Mouse (Mus musculus) inflammation-experienced regulatory T-cells, adult 6 months (primary cell): ENCODE measurements at regions not wholly inside any gene's neighbourhood (a gene's known extent, or its start where the extent isn't known, plus 50 kb on each side); places are given as distances from the start of the nearest gene placed in this dataset.
"Not testable (repeated sequence)": the region's sequence is repeated elsewhere in the genome, so short reads cannot be mapped to it uniquely, and the experiment has no call there.

Source experiments
- ATAC-seq: one replicate; pipeline ENCODE4 v1.8.0; 2017

DNA sequence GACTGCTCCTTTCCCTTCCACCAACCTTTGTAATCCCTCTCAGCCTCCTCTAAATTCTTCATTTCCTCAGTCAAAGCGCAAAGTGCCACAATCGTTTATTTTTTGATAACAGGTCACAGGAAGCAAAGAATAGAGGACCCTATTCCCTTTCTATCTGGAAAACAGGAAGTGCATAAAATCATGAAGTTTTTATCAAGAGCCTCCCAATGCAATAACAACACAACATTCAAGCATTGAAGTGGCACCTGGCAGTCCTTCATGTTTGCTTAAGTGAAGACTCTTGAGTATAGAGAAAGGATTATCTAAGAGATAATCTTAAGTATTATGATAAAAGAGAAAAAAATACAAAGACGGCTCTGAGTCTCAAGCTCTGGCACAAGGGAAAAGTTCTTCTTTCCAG lies 111.9 kb downstream of the Ibtk start:
- no peak for ATAC-seq

DNA sequence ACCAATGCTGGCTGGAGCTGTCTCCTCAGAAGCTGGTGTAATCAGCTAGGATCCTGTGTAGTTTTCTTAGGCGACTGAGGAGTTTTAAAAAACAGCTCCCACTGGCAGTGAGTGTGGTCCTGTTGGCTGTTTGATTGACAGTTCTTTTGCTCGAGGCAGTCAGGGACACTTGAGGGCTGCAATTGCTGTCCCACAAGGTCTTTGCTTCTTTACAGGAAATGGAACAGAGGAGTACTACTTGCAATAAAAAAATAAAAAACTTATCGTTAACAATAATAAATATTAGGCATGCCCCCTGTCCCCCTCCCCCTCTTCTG lies 113.0 kb downstream of the Ibtk start:
- no peak for ATAC-seq

DNA sequence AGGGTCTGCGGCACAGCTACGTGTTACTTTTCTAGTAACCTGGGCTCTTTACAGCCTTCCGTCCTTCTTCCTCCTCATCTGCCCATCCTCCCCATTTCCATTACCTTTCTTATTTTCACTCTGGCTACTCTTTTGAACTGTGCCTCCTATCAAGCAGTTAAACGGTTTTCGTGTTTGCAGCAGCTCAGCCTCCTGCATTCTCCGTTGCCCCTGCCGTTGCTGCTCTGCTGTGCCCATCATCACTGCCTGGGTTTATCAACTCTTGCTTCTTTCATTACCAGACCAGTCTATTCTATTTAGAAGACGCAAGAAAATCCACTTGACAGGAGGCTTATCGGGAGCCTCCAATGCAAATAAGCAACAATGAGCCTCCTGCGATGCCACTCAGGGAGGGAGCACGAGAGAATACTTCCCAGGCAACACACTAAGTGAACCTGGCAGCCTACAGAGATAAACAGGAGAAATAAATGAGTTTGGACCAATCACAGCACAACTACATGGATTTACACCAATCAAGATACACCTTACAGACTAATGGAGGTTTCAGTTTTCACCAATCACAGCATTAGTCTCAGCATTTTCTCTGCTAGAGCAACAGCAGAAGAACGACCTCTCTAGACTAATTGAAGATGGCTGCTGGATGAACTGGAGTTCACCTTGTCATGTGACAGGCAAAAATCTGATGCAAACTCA lies 113.5 kb downstream of the Ibtk start:
- no peak for ATAC-seq

DNA sequence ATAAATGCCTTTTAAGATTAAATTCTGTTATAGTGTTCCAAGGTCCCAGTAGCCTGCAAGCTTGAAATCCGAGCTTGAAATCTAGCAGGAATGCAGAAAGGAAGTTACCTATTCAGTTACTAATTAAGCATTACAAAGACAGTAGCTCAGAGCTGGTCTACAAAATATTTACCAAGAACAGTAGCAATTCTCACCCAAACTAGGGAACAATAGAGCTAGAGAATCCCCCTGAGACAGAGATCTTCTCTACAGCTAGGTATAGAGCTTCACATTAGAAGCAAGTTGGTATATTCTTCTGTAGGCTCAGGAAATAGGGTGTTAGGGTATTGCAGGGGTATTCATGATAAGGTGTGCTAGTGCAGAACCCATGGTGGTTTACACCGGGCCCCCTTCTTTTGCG lies 114.3 kb downstream of the Ibtk start:
- not testable (repeated sequence) for ATAC-seq

DNA sequence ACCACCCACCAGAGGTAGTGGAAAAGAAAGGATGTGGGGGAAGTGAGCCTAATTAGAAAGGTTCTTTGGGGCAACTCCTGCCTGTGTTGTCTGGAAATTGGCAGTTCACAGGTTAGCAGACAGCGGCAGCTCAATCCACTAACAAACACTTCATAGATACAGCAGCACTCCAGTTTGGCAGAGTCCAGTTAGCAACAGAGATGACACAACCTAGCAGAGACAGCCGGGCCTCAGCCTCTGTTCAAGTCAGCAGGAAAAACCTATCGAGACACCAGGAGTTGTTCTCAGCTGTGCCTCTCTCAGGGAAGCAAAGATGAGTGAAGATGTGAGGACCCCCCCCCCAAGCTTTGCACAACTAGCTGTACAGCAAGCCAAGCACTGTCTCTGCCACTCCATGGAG lies 131.2 kb downstream of the Ibtk start:
- ATAC-seq: no peak

DNA sequence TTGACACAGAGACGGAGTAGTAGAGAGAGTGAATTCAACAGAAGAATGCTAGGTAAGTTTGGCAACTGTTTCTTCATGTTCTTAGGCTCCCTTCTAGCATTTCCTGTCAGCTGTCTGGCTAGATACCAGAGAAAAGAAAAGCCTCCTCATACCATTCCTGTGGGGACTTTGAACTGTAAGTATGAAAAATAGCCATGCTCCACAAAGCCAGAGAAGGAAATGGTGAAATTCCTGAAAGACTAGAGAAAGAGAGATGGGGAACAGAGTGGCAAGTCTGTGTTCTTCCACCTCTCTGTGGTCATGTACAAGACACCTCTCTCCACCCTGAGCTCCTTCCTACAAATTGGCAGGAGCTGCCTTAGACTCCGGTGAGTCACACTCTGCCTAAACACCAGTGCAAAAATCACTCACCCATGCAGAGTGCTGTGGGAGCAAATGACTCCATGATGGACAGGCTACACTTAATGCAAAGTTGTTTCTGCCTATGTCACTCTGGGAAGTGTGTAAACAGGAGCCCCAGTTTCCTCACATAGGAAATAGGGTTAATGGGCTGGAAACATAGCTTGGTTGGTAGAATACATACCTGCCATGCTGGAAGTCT lies 131.9 kb downstream of the Ibtk start:
- no peak for ATAC-seq

DNA sequence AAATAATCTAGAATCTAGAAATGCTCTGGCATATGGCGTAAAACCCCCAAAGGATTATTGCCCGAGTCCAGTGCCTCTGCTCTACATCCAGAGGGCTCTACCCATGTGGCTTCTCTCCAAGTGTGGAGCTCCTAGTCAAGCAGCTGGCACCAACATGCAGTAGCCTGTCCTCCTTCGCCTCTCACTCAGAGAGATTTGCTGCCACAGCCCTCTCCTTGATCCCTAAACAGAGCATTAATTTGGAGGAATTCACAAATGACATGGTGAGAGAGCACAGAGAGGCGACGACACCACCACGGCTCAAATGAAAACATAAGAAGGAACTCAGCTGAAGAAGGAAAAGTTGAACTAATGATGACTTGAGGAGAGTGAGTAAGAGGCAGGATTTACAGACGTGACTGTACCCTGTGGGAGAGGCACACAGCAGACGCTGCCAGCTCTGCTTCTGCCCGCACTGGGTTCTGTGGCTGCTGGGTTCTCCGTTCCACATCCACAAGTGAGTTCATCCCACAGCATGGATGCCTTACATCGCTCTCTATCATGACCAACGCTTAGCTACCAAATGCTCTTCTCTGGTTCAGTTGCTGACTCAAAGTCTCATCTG lies 132.8 kb downstream of the Ibtk start:
- no peak for ATAC-seq

DNA sequence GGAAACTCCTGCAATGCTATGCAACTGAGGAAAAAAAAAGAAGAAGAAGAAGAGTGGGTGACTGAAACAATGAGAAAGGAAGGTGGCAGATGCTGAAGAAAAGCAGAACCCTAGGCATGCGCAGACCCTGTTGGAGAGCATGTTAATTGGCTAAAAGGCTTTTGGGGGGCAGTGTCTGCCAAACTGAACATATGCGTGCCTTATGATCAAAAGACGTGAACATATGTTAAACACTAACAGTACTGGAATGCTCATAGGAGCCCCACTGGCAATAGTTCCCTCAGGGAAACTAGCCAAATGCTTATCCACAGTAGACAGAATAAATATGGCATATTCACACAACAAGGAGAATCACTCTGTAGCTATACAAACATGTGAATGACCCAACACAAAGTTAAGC lies 140.0 kb downstream of the Ibtk start:
- no peak for ATAC-seq

DNA sequence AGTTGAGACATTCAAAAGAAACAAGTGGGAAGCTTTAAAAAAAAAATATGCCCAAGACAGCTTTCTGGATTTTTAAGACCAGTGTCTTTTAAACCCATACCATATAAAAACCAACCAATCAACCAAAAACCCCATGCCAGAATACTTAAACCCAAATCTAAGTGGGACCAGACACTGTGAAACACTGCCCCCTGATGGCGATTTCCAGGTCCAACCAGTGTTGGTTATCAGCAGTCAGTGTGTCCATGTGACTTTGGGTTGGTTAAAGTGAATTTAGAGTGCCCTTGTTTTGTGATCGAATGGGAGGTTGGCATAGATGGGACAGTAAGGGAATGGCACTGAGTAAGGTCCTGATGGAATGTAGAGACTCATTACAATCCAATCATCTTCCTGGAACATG lies 152.2 kb downstream of the Ibtk start:
- no peak for ATAC-seq

DNA sequence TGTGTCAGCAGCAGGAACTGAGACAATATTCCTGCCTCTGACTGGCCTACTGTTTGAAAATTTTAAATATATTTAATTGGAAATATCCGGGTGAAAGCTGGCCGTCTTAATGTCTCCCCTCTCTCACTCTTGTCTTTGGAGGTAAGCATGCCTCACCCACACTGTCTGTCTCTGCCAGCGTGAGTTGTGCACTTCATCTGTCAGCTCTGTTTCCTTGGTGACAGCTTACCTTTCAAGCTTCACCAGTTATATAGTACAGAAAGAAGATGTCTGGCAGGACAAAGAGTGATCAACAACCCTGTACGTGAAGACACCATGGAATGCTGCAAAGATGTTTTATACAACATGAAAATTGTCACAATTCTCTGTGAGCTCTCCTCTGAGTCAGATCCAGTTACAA lies 155.3 kb downstream of the Ibtk start:
- ATAC-seq: no peak

DNA sequence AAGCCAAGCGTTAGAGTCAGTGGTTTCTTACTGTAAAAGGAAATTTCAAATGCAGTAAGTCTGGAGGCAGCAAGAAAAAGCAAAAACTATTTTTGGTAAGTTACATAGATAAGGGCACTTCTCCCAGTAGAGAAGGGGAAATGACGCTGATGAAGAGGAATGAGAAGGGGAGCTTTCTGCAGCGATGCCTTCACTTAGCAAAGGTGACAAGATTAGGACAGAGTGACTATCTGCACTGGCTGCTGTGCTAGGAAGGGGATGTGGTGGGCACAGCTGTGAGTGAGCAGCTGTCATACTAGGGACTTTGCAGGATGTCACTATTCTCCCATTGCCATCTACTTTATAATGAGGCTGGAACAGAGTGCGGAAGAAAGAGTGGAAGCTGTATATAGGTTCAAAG lies 156.5 kb downstream of the Ibtk start:
- no peak for ATAC-seq

DNA sequence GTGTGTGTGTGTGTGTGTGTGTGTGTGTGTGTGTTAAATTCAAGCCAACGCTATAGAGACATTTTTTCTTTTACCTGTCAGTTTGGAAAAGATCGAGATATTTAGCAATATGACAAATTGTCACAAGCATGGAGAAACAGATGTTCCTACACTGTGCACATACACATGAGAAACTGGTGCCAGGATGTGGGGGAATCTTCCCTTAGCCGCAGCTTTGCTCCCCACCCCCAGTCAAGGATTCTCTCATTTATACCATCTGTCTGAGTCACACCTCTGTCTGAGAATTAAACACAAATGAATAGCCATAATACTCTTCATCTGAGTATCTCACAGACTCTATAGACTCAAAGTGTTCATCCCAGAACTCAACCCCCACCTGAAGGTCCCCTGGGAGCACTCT lies 159.9 kb downstream of the Ibtk start:
- ATAC-seq: no peak

DNA sequence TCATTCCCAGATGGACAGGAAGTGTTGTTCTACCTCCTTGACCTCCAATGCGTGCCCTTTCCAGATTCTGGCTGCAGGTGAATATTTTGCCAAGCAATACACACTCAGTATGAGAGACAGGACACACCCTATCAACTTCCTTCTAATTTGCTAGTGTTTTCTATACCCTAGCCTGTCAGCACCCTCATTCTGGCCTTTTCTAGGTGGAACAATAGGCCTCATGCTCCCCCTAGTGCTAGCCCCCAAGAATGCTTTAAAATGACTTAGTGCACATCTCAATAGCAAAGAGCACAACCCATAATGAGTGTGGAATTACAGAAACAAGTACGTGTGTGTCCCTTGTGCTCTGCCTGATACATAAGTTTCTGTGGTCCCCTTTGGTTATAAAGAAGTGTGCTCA lies 161.1 kb downstream of the Ibtk start:
- no peak for ATAC-seq

DNA sequence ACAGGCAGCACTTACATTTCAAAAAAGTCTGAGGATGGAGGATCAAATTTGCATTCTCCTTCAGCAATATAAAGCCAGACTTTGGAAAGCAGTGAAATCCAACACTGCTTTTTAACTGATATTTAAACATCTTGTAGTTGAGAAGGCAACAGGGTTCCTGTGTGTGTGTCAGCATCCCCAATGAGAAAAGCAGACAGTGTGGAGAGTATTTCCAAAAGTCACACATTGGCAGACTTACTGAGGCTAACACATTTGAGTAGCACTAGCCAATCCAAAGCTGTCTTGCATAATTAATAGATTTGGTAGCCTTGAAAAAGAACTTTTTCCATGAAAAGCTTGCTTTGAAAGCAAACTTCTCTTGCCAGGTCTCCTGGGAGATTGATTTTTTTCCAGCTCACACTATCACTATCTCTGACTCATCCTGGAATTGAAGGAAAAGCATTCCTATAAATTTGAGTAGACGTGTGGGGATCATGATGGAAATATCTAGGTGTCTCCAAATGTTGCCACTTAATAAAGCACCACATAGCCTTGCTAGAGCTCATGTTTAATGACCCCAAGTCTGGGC lies 168.0 kb downstream of the Ibtk start:
- no peak for ATAC-seq

DNA sequence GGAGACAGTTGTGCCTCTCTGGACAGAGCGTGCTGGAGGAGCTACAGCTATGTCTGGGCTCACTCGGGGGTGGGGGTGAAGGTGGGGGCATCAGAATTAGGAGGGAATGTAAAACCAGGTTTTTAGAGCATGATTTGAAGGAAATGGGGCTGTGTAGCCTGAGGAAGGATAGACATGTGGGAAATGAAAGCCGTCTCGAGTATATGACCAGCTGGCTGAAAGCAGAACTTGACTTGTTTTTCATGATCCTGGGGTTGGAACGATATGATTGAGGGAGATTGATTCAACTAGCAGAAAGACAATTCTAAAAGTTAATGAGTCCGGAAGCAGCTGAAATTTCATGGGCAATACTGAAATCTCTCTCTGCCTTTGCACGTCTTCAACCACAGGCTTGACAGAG lies 171.3 kb downstream of the Ibtk start:
- no peak for ATAC-seq

DNA sequence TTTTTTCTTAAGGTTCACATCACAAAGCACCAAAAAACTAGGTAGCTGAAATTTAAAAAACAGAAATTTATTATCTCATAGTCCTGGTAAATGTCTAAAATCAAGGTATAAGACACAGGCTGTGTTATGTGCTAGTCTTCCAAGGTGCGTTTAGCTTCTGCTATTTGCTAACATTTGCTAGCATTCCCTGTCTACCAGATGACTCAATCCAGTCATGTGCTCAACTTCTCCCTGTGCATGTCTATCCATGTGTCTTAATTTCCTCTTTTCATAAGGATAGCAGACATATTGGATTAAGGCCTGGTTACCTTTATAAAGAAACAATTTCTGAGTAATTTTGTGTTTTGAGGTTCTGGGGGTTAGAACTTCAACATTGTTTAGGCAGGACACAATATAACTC lies 171.8 kb downstream of the Ibtk start:
- no peak for ATAC-seq

DNA sequence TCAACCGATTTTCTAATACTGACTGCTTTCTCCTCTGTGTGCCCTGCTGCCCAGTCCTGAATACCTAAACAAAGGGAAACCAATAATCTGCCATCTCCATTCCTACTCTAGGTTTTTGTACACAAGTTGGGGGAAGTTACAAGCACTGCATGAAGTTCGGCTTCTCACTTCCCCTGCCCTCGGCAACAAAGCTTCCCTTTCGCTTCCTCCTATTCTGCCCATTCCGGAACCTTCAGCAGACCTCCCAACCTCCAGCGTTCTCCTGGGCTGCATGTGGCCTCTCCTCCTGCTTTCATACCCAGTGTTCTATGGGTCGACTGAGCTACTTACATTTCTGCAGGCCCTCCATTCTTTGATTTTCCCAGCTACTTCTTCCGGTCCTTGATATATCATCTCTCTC lies 180.3 kb downstream of the Ibtk start:
- ATAC-seq: no peak

DNA sequence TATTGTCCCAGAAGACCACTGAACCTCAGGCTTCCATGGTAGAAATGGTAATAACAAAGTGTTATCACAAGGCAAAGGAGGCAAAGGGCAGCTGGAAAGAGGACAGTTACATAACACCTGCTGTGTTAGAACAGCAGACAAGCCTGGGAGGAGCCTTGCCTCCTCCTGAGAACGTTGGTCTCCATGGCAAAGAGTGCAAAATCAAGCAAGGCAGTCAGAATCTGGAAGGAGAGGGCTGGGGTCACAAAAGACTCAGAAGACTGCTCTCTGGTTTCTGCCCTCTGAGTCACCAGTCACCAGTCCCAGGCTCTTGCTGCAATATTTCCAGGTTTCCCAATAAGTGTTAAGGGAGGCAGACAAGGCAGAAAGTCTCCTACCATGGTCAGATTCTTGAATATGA lies 197.3 kb downstream of the Ibtk start:
- ATAC-seq: no peak

DNA sequence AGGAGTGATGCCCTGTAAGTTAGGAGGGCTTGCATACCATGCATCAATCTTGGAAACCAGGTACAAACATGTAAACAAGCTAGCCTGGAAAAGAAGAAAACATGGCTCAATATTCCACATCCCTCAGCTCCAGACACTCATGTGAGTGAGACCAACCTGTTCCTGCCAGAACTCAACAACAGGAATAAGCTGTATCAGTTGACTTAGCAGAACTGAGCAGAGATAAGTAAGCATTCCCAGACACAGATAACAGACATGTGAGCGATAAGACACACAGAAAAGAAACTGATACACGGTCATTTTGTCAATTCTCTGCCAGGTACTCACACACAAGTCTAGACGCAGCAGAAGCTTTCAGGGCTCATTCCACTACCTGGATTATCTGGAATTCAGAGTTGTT lies 198.7 kb downstream of the Ibtk start:
- no peak for ATAC-seq

DNA sequence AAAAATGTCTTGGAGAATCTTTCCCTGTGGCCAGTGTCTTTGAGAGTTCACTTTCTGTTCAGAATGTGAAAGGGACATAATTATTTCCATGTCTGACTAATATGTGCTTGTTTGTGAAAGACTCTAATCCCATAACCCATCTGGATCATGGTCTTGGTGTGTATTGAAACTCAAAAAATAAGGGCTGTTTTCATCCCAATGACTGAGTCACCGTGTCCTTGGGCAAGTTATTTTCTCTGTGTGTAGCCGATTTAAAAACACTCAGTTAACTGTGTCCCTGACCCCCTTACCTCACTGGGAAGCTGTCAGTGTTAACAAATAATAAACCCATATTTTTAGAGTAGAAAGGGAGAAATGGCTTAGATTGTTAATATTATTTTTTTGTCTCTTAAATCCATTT lies 202.9 kb downstream of the Ibtk start:
- no peak for ATAC-seq

DNA sequence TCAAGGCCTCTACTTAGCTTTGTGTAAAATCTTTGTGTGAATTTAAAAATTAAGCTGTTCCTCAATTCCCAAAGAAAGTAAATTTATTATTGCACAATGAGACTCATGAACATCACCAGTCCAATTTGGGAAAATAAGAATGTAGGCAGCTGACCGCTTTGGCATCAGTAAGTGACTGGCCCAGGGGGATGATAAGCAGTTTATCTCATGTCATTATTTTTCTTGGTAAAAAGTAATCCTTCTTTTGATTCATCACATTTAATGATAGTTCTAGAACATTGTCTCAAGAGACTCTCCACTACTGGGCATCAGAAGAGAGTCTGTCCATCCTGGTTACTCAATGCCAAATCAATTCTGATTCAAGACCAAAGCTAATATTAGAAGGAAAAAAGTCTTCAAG lies 203.6 kb downstream of the Ibtk start:
- no peak for ATAC-seq

DNA sequence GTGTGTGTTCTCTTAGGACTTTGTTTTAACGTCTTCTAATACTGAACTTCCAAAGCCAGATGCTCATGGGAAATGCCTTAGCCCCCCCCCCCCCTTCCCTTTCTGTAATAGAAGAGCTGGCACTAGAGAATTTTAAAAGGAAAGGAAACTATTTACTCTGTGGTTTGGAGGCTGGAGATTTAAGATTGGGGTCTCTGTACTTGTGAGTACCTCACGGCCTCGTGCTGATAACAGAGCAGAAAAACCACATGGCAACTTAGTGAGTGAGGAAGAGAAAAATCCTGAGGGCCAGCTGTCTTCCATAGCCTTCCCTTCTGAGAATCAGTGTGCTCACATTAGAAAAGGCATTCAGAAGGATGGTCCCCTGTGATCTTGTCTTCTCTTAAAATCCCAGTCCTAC lies 210.6 kb downstream of the Ibtk start:
- ATAC-seq: no peak

DNA sequence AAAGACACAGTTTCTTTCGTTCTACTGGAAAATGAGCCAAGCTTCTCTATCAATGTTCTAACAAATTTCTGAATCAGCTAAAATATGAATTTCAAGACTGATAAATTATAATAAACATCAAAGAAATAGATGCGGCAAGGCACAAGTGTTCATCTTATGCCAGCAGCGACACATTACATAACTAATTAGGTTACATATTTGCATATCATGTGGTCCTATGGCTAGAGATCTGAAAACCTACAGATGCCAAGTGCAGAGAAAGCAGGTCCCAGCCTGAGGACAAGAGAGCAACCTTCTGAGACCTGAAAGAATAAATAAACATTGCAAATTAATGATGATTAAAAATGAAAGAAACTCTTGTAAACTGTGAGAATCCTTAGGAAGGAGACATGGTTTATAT lies 201.3 kb upstream of the Tent5a start:
- ATAC-seq: no peak

DNA sequence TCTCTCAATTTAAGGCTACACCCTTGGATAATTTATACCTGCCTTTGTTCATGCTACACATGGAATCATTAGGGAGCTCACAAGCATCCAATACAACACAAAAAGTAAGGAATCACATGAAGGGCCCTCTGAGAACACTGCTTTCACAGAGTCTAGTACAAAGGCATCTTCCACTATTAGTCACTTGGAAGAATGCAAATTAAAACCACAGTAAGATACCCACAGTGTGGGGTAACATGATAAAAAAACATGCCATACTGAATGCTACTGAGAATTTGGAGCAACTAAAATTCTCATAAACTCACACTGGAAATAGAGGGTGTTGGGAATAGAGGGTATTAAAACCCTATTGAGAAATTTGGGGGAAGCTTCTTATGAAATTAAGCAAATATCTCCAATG lies 197.6 kb upstream of the Tent5a start:
- no peak for ATAC-seq

DNA sequence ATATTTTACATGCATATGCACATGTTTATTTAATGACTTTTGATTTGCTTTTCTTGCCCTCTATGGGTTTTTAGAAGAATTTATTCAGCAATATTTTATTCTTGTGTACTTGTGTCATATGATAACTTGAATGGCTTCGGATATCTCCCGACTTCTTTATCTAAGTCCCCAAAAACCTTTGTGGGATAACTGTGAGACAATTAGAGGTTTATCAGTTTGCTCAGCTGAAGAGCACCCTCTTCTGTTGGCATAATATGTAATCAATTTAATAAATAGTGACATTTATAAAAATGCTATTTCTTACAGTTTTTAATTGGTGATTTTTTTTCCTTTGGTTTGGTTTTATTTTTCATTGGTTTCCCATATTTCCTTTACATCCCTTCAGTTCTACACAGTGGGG lies 194.2 kb upstream of the Tent5a start:
- no peak for ATAC-seq
